Mouse (Mus musculus): Measurements from ENCODE around the gene Cacnb4.

The Cacnb4 gene

DNA sequence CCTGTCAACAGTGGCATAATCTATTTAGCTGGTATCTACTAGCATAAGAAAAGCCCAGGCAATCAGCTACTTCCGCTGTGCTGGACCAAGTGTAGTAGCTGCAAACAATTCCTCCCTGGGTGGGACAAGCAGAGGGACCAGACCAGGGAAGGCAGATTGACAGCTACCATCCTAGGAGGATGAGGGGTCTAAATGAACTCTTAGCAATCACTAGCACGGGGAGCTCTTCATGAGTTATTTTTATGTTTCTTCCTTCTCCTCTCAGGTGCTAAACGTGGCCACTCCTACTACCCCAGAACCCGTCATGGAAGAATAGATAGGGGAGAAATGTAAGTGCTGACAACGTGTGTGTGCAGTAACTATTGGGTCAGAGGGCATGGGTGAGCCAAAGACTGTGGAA is 105.8 kb downstream of the Cacnb4 start:
- no peak for DNase-seq (ENCODE audit: low read depth, low spot score)

DNA sequence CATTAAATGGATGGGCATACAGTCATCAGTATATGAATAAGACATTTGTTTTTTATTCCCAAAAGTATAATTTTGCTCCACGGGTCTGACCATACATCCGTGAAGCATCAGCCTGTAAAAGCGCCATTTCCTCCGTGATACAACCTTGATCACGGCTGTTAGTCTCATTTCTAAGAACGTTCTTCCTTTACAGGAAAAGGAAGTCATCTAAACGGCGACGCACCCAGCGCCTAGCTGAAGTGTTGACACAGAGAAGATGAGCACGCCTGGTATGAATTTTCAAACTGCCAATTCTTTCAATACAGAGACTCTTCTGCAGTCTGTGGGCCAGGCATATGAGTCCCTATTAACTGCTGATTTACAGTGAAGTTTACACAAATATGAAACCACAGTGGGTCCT is 106.5 kb downstream of the Cacnb4 start:
- no peak for DNase-seq (ENCODE audit: low read depth, low spot score)

DNA sequence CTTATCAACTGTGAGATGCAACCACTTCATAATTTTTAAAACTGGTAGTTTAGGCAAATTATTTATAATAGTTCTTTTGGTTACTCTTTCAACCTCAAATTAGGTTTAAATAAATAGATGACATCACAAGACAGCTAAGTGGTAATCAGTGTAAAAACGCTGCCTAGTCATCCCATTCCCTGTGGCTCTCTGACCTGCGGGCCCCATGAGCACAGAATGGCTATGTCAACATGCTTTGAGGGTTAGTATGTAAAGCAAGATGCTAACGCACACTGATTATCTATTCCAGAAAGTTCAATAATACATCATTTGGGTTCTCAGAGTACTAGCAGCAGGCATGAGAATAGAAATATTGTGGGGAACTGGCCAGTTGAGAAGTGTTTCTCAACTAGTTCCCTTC is 108.5 kb downstream of the Cacnb4 start:
- no peak for DNase-seq (ENCODE audit: low read depth, low spot score)

DNA sequence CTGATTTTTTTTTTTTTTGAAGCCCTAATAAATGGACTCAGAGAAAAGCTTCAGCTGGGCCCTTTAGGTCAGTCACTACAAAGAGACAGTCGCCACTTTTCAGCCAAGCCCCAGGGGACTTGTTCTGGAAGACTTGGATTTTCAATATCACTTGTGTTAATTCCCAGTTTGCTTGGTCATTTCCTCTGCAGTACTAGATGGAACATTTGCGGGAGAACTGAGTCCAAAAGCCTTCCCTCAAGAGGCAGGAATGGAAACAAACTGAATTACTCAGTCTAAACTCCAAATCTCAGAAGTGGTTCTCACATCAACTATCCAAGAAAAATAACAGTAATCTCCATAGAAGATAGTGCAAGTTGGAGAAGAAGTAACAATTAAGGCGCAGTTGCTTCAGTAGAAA is 109.2 kb downstream of the Cacnb4 start:
- DNase-seq (ENCODE audit: low read depth, low spot score): no peak

DNA sequence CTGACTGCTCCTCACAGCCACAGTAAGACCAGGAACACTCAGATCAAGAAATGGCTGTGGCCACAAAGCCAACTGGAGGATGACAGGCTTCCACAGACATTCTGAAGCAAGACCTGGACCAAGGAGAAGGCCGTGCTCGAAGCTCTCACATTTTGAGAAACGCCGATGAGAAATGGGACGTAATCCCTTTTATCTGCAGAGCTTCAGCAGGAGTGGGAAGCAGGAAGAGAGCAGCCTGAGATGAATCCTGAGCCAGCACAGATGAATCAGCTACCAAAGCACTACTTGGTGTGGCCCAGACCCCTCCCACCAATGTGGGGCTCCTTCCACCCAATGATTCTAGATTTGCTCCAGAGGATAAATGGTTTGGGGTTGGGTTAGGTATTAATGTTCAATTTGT is 113.4 kb downstream of the Cacnb4 start:
- no peak for DNase-seq (ENCODE audit: low read depth, low spot score)

DNA sequence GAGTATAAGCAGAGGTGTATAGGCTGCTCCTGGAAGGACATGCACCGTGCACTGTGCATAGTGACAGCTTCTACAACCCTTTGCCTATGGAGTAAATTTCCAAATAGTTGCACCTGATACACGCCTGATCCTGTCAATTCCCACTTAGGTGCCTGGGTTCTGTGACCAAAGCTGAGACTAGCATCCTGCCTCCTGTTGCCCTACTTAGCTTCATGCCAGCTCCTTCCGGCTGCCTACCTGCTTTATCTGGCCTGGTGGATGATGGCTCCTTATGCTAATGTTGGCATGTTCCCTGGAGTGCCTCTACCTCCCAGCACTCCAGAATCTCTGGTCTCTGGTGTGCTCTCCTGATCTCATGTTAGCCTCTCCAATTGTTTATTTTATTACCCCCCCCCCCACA is 114.3 kb downstream of the Cacnb4 start:
- no peak for DNase-seq (ENCODE audit: low read depth, low spot score)

DNA sequence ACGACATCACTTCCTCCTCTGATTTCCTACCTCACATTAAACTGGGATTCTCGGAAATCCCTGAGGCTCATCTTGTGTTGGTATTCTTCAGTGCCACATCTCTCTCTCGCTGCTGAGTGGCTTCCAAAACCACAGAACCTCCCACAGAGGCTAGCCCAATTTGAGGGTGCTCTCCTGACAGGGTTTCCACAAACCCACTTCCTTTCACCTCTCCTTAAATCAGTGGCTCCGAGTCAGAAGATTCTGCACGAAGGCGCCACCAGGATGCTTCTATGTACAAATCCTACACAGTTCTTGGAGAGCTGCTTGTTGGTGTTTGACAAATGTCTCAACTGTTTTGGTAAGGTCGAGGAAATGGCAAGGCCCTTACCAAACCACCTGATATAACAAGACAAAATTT is 115.5 kb downstream of the Cacnb4 start:
- no peak for DNase-seq (ENCODE audit: low read depth, low spot score)

DNA sequence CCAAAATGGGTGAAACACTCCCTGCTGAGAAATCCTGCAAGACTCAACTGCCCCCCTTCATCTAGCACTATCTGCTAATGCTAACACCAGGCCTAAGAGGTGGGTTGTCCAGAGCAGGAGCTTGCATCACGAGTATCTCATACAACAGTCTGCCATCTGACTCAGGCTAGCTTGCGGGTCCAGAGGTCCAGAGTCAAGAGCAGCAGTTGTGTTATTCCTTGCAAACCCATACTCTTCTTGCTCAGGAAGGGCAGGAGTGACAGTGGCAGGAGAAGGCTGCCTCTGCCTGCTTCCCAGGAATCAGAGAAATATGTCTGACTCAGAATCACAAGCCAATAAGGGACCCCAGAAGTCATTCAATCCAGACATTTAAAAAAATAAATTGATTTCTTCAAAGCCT is 116.4 kb downstream of the Cacnb4 start:
- DNase-seq (ENCODE audit: low read depth, low spot score): no peak

DNA sequence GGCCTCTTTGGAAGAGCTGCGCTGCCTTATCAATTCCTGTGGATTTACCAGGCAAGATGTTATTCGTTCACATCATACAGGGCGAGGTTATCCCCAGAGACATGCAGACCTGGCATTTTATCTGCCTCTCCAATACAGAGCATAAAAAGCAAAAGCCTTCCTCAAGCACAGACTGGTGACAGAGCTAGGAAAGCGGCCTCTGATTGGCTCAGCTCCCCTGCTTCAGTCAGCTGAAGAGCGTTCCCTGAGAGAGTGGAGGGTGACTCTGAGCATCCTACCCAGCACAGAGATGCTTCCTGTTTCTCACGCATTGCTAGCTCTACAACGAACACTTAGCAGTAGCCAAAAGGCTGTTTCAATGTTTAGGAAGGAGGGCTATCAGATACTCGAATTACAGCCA is 118.2 kb downstream of the Cacnb4 start:
- DNase-seq (ENCODE audit: low read depth, low spot score): no peak

DNA sequence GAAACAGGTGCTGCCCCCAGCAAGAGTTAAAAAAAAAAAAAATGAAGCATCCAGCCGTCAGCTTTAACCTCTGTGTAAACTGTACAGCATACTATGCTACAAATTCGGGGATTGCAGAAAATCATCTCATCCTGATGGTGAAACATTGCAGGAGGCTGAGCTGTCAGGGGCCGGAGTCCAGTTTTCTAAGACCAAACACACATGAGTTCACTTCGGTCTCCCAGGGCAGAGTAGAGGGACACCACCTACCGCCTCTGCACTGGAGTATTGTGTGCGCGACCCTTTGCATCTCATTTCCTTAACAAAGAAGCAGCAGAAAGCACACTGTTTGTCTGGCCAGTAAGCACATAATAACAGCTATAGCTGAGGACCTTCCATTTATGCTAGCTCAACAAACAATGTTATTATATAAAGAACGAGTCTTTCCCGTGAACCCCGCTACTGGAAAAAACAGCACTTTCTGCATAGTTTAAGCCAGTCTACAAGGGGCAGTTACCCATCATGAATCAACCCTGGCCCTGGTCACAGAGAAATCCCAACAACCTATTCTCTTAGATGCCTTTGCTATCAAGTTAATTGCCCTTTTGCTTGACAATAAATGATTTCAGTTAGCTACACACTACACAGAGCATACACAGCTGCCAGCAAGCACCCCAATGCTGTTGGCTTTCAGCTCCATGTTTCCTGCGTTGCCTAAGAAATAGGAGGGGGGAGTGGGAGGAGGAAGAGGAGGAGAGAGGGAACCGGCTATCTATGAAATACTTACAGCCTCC is 118.9 kb downstream of the Cacnb4 start:
- no peak for DNase-seq (ENCODE audit: low read depth, low spot score)

DNA sequence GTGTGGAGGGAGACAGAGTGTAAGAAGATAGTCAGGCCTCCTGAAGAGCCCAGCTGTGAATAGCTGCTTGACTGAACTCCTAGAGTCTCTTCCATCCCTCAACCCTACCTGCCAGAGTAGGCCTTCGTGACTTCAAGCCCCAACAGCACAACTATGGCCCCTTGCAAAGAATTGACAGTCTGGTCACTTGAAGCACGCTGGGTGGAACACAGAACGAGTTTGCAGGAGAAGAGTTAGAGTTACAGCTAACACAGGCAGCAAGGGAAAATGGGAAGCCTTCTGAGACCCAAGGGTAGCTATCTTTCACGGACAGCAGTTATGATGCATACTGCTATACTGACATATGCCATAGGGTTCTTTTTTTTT is 119.7 kb downstream of the Cacnb4 start:
- DNase-seq (ENCODE audit: low read depth, low spot score): no peak

DNA sequence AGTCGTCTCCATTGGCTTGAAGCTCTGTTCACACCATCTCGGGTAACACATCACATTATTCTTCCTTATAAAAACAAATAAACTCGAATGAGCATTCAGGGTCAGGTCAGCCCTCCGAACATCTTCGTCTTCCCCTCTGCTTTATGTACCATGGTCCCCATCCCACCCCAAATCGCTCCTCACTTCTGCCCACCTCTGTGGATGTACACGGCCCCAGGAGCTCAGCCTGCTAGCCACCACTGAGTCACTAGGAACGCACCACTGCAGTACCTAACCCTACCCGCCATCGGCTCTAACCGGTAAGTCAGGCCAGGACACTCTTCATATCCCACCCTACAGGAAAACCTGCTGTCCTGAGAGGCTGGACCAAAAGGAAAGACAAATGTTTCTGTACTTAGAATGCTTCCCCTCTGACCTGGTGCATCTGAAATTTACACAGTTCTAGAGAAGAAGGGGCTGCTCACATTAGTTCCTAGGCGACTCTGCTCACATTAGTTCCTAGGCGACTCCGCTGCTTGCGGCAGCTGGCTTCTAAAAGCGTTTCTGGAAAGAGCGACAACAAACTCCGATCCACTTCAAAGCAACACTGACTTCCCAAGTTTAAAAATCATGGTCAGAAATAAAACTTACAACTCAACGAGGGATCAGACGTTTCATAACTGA is 120.2 kb downstream of the Cacnb4 start:
- no peak for DNase-seq (ENCODE audit: low read depth, low spot score)

DNA sequence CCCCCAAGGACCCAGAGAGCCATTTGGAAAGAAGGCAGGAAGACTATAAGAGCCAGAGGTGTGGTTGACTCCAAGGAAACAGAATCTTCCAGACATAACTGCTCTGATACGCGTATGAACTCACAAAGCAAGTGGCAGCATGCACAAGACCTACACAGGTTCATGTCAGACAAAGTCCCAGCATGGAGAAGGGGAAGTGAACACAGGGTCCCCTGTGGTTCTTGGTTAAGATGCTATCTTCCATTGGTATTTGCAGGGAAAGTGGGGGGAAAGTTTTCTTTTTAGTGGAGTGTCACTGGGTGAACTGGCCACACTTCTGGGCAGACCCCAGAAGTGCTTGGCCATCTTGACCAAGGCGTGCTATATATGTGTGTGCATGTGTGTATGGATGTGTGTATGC is 128.2 kb downstream of the Cacnb4 start:
- no peak for DNase-seq (ENCODE audit: low read depth, low spot score)

DNA sequence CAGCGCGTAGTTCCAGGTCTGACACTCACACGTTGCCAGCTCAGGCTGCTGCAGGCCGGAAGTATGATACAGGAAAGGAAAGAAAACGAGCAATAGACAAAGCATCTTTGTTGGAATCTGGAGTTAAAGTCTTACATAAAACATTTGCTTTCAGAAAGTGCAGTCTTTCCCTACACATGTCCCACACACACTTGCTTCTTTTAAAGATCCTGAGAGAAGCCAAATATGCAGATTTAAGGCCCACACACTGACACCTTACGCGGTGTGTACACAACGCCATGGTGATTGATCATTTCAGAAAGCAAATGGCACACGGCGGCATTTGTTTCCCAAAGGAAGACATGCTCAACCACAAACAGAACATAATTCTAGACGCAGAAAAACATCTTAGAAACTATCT is 129.3 kb downstream of the Cacnb4 start:
- DNase-seq (ENCODE audit: low read depth, low spot score): no peak

DNA sequence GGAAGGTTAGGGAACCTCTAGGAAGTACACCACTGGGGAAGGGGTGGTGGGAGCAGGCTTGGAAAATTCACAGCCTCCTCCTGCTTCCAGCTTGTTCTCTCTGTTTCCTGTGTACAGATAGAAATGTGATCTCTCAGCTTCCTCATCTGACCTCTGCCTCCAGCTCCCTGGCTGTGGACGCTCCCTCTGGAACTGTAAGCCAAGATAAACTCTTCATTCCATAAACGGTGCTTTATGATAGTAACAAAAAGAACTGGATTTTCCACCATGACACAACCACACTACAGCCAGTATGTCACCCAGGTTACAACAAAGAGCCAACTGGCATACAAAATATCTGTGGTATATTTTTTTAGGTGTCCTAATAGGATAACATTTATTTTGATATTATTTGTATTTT is 132.1 kb downstream of the Cacnb4 start:
- DNase-seq (ENCODE audit: low read depth, low spot score): no peak

DNA sequence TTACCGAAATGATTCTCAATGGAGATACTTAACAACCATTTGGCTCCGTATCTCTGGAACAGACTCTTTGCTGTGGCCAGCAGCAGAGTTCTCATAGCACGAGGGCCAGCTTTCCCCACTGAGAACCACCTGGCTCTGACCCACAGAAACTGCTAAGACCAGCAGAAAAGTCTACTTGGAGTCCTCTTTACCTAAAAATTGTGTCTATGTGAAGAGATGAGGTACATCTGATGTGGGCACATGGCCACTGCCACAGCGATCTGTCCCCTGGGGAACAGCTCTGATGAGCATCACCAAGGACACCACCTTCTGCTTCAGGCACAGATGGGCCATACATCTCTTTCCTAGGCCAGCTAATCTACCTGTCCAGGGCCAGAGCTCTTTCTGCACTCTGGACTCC is 135.6 kb downstream of the Cacnb4 start:
- DNase-seq (ENCODE audit: low read depth, low spot score): no peak

DNA sequence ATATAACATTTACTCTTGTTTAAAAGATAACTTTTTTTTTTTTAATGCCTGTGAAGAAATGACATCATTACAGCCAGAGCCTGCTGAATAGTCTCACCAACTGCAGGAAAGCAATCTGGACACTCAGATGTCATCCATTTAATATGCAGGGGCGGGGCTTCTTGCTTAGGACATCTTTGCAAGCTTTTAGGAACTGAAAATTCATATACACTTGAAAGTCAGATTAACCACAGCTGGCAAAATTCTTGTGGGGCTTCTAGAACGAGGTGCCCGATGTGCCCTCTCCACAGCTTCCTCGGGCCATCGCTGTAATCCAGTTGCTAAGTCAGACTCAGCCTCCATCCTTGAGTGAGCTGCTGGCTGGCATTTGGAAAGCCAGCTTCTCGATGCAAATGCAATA is 137.3 kb downstream of the Cacnb4 start:
- no peak for DNase-seq (ENCODE audit: low read depth, low spot score)

DNA sequence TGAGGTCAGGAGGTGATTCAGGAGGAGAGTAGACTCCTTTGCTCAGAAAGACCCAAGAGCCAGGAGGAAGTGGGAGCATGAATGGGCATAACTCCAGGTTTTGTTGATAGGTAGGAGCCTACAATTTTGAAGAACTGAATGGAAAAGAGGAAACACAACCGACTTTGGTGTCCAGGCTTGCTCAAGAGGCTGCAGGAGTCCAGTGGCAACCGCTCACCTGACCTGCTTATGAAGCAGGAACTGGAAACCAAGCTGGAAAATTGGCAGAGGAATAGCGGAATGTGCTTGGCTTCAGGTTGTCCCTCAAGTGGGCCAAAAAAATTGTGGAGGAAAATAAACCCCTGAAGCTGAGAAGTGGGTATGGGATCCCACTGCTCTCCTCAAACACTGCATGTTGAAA is 139.0 kb downstream of the Cacnb4 start:
- no peak for DNase-seq (ENCODE audit: low read depth, low spot score)

DNA sequence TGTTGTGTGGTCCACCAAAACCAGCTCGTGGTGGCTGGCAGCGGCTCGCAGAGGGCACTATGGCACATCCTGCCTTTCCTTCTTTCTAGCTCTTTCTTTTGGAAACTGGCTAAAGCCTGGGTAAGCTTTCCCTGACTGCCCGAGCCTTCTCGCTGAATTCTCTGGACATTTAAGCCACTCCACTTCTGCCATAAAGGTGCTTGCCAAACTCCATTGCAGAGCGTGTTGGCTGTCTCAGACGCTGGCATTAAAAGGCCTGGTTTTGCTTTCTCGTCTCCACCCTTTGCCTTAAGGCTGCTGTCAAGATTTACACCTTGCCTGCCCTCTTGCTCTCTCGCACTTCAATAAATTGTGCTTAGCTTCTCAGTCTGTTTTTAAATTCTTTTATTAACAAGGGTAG is 139.5 kb downstream of the Cacnb4 start:
- no peak for DNase-seq (ENCODE audit: low read depth, low spot score)

DNA sequence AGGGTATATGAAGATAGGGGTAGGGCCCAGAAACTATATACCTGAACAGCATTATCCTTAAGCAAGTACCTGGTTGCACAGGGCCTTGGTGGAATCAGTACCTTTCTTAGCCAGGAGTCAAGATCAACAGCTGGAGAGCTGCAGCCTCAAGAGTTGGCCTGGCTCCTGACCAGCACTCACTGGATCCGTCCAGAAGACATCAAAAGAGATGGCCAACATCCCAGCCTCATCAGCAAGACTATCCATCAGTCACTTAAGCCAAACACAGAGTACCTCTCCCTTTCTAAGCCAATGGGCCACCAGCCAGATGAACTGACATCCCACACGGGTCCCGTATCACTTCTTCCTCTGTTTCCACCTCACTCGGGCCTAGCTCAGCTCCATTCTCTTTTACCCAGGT is 140.1 kb downstream of the Cacnb4 start:
- no peak for DNase-seq (ENCODE audit: low read depth, low spot score)

DNA sequence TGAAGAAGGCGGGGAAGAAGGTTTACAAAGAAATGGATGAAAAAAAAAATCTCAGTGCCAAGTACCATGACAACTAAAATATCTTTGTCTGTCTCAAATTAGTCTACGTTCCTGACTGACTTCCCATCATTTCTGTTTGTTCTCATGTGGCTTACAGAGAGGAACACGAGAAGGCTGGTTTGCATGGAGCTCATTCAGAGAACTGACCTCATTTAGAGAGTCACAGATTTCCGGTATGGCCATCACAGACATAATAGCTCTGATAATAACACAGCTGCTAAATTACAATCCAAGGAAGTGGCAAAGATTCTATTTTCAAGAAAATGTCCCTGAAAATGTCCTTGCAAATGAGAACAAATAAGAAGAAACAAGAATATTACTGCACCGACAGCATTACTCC is 142.9 kb downstream of the Cacnb4 start:
- no peak for DNase-seq (ENCODE audit: low read depth, low spot score)

DNA sequence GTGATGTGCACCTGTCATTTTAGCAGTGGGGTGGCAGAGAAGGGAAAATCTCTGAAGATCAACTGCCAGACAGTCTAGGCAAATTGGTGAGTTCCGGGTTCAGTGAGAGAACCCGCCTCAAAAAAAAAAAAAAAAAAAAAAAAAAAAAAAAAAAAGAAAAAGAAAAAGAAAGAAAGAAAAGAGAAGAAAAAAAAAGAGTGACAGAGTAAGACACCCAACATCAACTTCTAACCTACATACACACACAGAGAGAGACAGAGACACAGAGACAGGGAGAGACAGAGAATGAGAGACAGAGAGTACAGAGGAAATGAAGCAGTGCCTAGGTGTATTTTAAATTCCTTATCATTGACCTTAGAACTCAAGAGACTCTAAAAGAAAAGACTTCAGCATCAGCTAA is 146.1 kb downstream of the Cacnb4 start:
- no peak for DNase-seq (ENCODE audit: low read depth, low spot score)

DNA sequence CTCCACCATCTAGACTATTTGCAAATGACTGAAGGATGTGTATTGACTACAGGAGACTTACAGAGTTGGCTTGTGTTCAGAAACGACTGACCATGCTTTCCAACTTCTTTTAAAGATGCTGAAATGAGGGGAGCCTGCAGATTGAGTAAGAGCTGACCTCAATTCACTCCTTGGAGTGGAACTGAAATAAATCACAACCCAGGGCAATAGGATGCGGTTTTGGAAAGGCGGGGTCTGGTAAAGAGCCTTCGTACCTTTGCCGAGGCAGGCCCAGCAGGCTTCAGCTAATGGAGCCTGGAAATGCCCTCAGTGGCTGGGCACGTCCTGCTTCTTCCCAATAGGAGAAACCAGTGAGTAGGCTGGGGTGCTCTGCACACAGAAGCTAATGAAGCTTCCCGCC is 147.4 kb downstream of the Cacnb4 start:
- no peak for DNase-seq (ENCODE audit: low read depth, low spot score)
